Mouse (Mus musculus): Measurements from ENCODE around the gene Serpinb1c.
A peak's percentile ranks its signal among the peaks of the same experiment; 100 is the strongest.
"Not testable (repeated sequence)": the region's sequence is repeated elsewhere in the genome, so short reads cannot be mapped to it uniquely, and the experiment has no call there.

The Serpinb1c gene

GRCm38 (mm10) chr13:32866484-32866883 lies 31.5 kb downstream of the Serpinb1c start:
- peak; percentile 80 for DNase-seq (ENCODE audit: low read depth, low spot score)

GRCm38 (mm10) chr13:32865591-32865990 lies 32.4 kb downstream of the Serpinb1c start:
- no peak for DNase-seq (ENCODE audit: low read depth, low spot score)

- not testable (repeated sequence) for DNase-seq (ENCODE audit: low read depth, low spot score)
These were observed 33.5 kb downstream of the Serpinb1c start for GRCm38 (mm10) chr13:32864529-32864928.

- no peak for DNase-seq (ENCODE audit: low read depth, low spot score)
These were observed 34.6 kb downstream of the Serpinb1c start for GRCm38 (mm10) chr13:32863456-32863855.

GRCm38 (mm10) chr13:32860821-32861220 lies 37.2 kb downstream of the Serpinb1c start:
- DNase-seq (ENCODE audit: low read depth, low spot score) = no peak

- no peak for DNase-seq (ENCODE audit: low read depth, low spot score)
These were observed 44.9 kb downstream of the Serpinb1c start for GRCm38 (mm10) chr13:32853073-32853472.

GRCm38 (mm10) chr13:32852539-32852938 lies 45.5 kb downstream of the Serpinb1c start:
- no peak for DNase-seq (ENCODE audit: low read depth, low spot score)

- peak; percentile 63 for DNase-seq (ENCODE audit: low read depth, low spot score)
These were observed 46.0 kb downstream of the Serpinb1c start for GRCm38 (mm10) chr13:32851967-32852366.

GRCm38 (mm10) chr13:32850668-32851404 lies 47.2 kb downstream of the Serpinb1c start, which contains the start of gene Serpinb1a:
Serpinb1a (minus strand) TSS chr13:32851185.
- no peak for DNase-seq (ENCODE audit: low read depth, low spot score)

GRCm38 (mm10) chr13:32850156-32850555 lies 47.9 kb downstream of the Serpinb1c start:
- DNase-seq (ENCODE audit: low read depth, low spot score) = no peak

- DNase-seq (ENCODE audit: low read depth, low spot score) = no peak
These were observed 48.4 kb downstream of the Serpinb1c start for GRCm38 (mm10) chr13:32849531-32850123.

GRCm38 (mm10) chr13:32849092-32849491 lies 48.9 kb downstream of the Serpinb1c start:
- DNase-seq (ENCODE audit: low read depth, low spot score) = no peak

- DNase-seq (ENCODE audit: low read depth, low spot score) = no peak
These were observed 51.8 kb downstream of the Serpinb1c start for GRCm38 (mm10) chr13:32846221-32846620.

- DNase-seq (ENCODE audit: low read depth, low spot score) = no peak
These were observed 56.7 kb downstream of the Serpinb1c start for GRCm38 (mm10) chr13:32841349-32841748.

GRCm38 (mm10) chr13:32839314-32839713 lies 58.7 kb downstream of the Serpinb1c start:
- DNase-seq (ENCODE audit: low read depth, low spot score) = no peak

GRCm38 (mm10) chr13:32834513-32834912 lies 63.5 kb downstream of the Serpinb1c start:
- DNase-seq (ENCODE audit: low read depth, low spot score) = no peak

- no peak for DNase-seq (ENCODE audit: low read depth, low spot score)
These were observed 64.8 kb downstream of the Serpinb1c start for GRCm38 (mm10) chr13:32833237-32833636.

GRCm38 (mm10) chr13:32832776-32833175 lies 65.2 kb downstream of the Serpinb1c start:
- no peak for DNase-seq (ENCODE audit: low read depth, low spot score)

GRCm38 (mm10) chr13:32831505-32832273 lies 66.3 kb downstream of the Serpinb1c start:
- no peak for DNase-seq (ENCODE audit: low read depth, low spot score)
